Mouse (Mus musculus) bone marrow macrophage, adult 2 months (primary cell): ENCODE results near the gene Tekt5.

Source experiments
- CTCF ChIP-seq: IDR thresholded peaks from 2 replicates; pipeline ENCODE4 v1.5.1; 2012; ENCODE audit warnings: low read depth, mild to moderate bottlenecking, low read length, moderate library complexity
- POLR2A ChIP-seq: IDR thresholded peaks from 2 replicates; pipeline ENCODE4 v1.6.1; 2012; ENCODE audit warnings: mild to moderate bottlenecking, low read depth, low read length, borderline replicate concordance

GRCm38 (mm10) chr16:10399160-10399559, 3.9 kb upstream of the Tekt5 start:
- peak; percentile 80 for TF ChIP-seq CTCF
- TF ChIP-seq POLR2A = no peak
